Mouse (Mus musculus) cortical plate, adult 2 months (tissue): ENCODE results near the gene Siae.

Experiments
- CTCF ChIP-seq: fragments of 200-500 bp; IDR thresholded peaks from 2 replicates; pipeline ENCODE4 v1.5.1; 2011; ENCODE audit warnings: mild to moderate bottlenecking, control low read depth, low read length; ENCODE audit not compliant: insufficient read depth; ENCODE audit errors: extremely low read depth
- POLR2A ChIP-seq: fragments of 200-500 bp; IDR thresholded peaks from 2 replicates; pipeline ENCODE4 v1.6.1; 2011; ENCODE audit warnings: mild to moderate bottlenecking, low read length, control low read depth; ENCODE audit not compliant: insufficient read depth; ENCODE audit errors: extremely low read depth

GRCm38 (mm10) chr9:37613911-37614280 is 58.4 kb downstream of the Siae start:
- no peak for TF ChIP-seq POLR2A
- no peak for TF ChIP-seq CTCF
